Mouse (Mus musculus): ENCODE measurements around the gene Ppil4. TPM values are rescaled to one million over a fixed set of nuclear protein-coding genes. Genes with fewer than 3 reads are reported as not detected.

Gene Ppil4
- polyA plus RNA-seq, 2 experiments, result 21.3 to 34.7 TPM

DNA sequence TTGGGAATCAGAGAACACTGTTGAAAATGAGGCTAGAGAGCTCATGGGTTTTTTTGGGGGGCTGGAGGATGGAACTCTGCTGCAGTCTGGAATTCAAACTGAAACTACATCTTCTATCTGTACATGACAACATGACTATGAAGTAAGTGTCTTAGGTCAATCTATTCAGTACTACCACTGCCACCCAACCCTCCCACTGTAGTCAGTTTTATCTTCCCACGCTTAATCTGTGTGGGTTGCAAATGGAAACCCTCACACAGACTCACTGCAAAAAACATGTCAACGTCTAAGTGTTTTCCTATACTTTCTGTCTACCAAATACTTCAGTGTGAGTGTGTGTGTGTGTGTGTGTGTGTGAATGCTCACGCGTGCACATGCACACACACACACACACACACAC is 50.5 kb downstream of the Ppil4 start:
- TF ChIP-seq POLR2A (IDR thresholded peaks at IDR 0.05; ENCODE audit: borderline replicate concordance, extremely low read depth, insufficient read depth, insufficient read length), result no peak
- Histone ChIP-seq H3K36me3 (ENCODE audit: control insufficient read depth, insufficient read depth, low read length) (no peaks in the 10 kb centered on the region), H3K4me3 (replicated peaks; ENCODE audit: low read length) (no peak overlapping the region), H3K9me3 (ENCODE audit: control insufficient read depth, low read length) (no peaks in the 10 kb centered on the region), H3K4me2 (replicated peaks; ENCODE audit: low read depth, low read length, severe bottlenecking) (no peak overlapping the region), H3K4me1 (ENCODE audit: control insufficient read depth, insufficient read depth, low read length) (peaks cover 12% of the 10 kb centered on the region; the same call in 1 of the 2 replicates), H3K27me3 (ENCODE audit: control insufficient read depth, insufficient read depth, low read length) (no peaks in the 10 kb centered on the region), H3K27ac (replicated peaks; ENCODE audit: low read depth, low read length) (no peak overlapping the region), H3K9ac (ENCODE audit: low read depth, low read length, severe bottlenecking) (no peak overlapping the region)
- DNase-seq (ENCODE audit: low spot score) (no peak), ATAC-seq (ENCODE audit: low FRiP score, low read depth) (no peak)
- WGBS, result 93% methylated on average over 4 of the region's 4 CpGs

DNA sequence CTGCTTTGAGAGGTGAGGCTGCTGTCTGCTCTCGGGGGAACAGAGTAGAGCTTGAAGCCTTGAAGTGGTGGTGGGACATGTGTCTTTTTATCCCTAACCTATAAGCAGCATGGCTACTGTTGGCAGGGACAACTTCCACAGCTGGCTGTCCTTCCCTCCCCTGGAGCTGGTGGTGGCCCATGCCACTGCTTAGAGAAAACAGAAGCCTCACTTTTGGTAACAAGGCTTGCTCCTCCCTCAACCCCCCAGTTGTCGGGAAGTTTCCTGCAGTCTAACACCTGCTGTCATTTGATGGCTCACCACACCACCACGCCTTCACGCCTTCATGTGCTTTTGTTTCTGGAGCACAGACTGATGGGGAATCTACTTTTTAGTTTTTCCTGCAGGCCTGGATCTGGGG is 51.5 kb downstream of the Ppil4 start:
- no peaks in the 10 kb centered on the region for H3K27me3 ChIP-seq (ENCODE audit: control insufficient read depth, insufficient read depth, low read length)
- no peak overlapping the region for H3K4me3 ChIP-seq (replicated peaks; ENCODE audit: low read length)
- H3K4me1 ChIP-seq (ENCODE audit: control insufficient read depth, insufficient read depth, low read length), result peaks cover 9% of the 10 kb centered on the region; the same call in 1 of the 2 replicates
- H3K9ac ChIP-seq (ENCODE audit: low read depth, low read length, severe bottlenecking), result no peak overlapping the region
- DNase-seq (ENCODE audit: low spot score), result no peak
- H3K4me2 ChIP-seq (replicated peaks; ENCODE audit: low read depth, low read length, severe bottlenecking), result no peak overlapping the region
- ATAC-seq (ENCODE audit: low FRiP score, low read depth), result no peak
- no peaks in the 10 kb centered on the region for H3K9me3 ChIP-seq (ENCODE audit: control insufficient read depth, low read length)
- 50% methylated on average over 4 of the region's 4 CpGs for WGBS
- TF ChIP-seq POLR2A (IDR thresholded peaks at IDR 0.05; ENCODE audit: borderline replicate concordance, extremely low read depth, insufficient read depth, insufficient read length), result no peak
- no peaks in the 10 kb centered on the region for H3K36me3 ChIP-seq (ENCODE audit: control insufficient read depth, insufficient read depth, low read length)
- H3K27ac ChIP-seq (replicated peaks; ENCODE audit: low read depth, low read length), result no peak overlapping the region

DNA sequence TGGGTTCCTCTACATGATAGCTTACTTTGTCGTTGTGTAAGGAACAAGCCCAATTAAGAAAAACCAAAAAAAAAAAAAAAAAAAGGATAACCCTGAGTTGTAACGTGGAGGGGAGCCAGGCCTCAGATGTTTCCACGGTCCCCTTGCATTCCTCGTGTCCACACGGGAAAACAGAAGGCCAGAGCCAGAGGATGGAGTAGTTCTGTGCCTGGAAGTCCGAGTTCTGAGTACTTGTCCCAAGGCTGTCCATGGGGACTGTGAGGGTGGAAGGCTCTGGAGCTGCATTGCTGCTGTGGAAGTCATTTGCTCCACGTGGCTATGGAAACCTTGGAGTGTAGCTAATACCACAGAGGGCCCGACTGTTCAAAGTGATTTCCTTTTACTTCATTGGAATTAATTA is 52.4 kb downstream of the Ppil4 start:
- no peak overlapping the region for H3K4me2 ChIP-seq (replicated peaks; ENCODE audit: low read depth, low read length, severe bottlenecking)
- ATAC-seq (ENCODE audit: low FRiP score, low read depth) (no peak), DNase-seq (ENCODE audit: low spot score) (no peak)
- no peaks in the 10 kb centered on the region for H3K27me3 ChIP-seq (ENCODE audit: control insufficient read depth, insufficient read depth, low read length)
- H3K27ac ChIP-seq (replicated peaks; ENCODE audit: low read depth, low read length), result no peak overlapping the region
- peaks cover 9% of the 10 kb centered on the region; the same call in 1 of the 2 replicates for H3K4me1 ChIP-seq (ENCODE audit: control insufficient read depth, insufficient read depth, low read length)
- no peaks in the 10 kb centered on the region for H3K36me3 ChIP-seq (ENCODE audit: control insufficient read depth, insufficient read depth, low read length)
- WGBS, result 60% methylated on average over 8 of the region's 8 CpGs
- TF ChIP-seq POLR2A (IDR thresholded peaks at IDR 0.05; ENCODE audit: borderline replicate concordance, extremely low read depth, insufficient read depth, insufficient read length), result no peak
- no peaks in the 10 kb centered on the region for H3K9me3 ChIP-seq (ENCODE audit: control insufficient read depth, low read length)
- H3K9ac ChIP-seq (ENCODE audit: low read depth, low read length, severe bottlenecking), result no peak overlapping the region
- H3K4me3 ChIP-seq (replicated peaks; ENCODE audit: low read length), result no peak overlapping the region

DNA sequence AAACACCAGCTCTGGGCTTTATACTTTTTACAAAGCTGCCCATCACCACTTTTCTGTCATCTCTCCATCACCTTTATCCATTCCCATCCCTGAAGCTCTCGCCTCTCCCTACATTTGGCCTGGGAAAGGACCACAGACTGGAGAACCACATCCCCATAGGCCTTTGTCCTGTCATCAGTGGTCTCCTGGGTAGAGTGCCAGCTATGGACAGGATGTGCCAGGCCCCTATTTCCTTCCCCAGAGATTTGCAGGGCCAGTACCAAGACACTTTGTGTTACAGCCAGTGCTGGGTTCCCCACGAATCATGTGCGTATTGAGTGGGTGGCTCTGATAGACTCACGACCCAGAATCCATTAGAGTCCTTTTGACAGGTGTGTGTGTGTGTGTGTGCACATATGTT is 53.3 kb downstream of the Ppil4 start:
- WGBS, result 95% methylated on average over 4 of the region's 4 CpGs
- Histone ChIP-seq H3K9me3 (ENCODE audit: control insufficient read depth, low read length) (no peaks in the 10 kb centered on the region), H3K36me3 (ENCODE audit: control insufficient read depth, insufficient read depth, low read length) (no peaks in the 10 kb centered on the region), H3K4me1 (ENCODE audit: control insufficient read depth, insufficient read depth, low read length) (peaks cover 9% of the 10 kb centered on the region; the same call in 1 of the 2 replicates), H3K9ac (ENCODE audit: low read depth, low read length, severe bottlenecking) (no peak overlapping the region), H3K27ac (replicated peaks; ENCODE audit: low read depth, low read length) (no peak overlapping the region), H3K4me3 (replicated peaks; ENCODE audit: low read length) (no peak overlapping the region), H3K27me3 (ENCODE audit: control insufficient read depth, insufficient read depth, low read length) (no peaks in the 10 kb centered on the region), H3K4me2 (replicated peaks; ENCODE audit: low read depth, low read length, severe bottlenecking) (no peak overlapping the region)
- ATAC-seq (ENCODE audit: low FRiP score, low read depth) (no peak), DNase-seq (ENCODE audit: low spot score) (no peak)
- no peak for TF ChIP-seq POLR2A (IDR thresholded peaks at IDR 0.05; ENCODE audit: borderline replicate concordance, extremely low read depth, insufficient read depth, insufficient read length)

DNA sequence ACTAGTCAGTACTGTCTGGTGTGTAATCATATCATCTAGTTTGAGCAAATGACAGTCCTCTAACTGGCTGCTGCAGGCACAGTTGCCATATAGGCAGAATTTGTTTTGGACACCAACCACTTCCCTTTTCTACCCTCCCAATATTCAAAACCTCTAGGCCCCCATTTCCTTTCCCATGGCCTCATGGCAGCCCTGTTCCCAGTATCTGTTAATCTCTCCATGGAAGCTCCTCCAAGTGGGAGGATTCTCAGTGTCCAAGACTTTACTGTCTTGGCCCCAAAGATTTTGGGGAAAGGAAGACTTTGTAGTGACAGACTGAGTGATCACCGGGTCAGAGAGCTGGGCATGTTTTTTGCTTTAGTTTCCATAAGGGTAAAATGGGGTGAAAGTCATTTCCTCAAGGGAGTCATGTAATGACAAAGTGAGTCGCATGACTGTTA is 54.5 kb downstream of the Ppil4 start:
- WGBS, result 74% methylated on average over 2 of the region's 2 CpGs
- H3K4me3 ChIP-seq (replicated peaks; ENCODE audit: low read length), result no peak overlapping the region
- H3K36me3 ChIP-seq (ENCODE audit: control insufficient read depth, insufficient read depth, low read length), result no peaks in the 10 kb centered on the region

DNA sequence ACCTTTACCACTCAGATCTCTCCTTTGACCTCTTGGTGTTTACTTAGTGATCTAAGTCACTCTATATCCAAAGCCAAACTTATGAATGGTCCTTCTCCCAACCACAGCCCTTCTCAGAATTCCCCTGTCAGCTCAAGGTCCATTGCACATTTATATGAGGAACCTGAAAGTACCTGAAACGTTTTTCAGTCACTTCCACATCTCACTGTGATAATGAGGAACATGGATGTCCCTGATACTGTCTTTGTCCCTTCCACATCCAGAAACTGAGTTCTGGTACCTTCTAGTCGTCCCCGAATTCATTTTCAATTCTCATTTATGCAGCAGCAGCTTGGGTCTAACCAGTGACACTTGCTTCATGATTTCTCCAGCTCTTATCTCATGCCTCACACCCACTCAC is 59.2 kb downstream of the Ppil4 start:
- no peak overlapping the region for H3K4me2 ChIP-seq (replicated peaks; ENCODE audit: low read depth, low read length, severe bottlenecking)
- H3K9ac ChIP-seq (ENCODE audit: low read depth, low read length, severe bottlenecking), result no peak overlapping the region
- no peak for ATAC-seq (ENCODE audit: low FRiP score, low read depth)
- H3K9me3 ChIP-seq (ENCODE audit: control insufficient read depth, low read length), result no peaks in the 10 kb centered on the region
- WGBS, result 69% methylated on average over 3 of the region's 3 CpGs
- H3K4me3 ChIP-seq (replicated peaks; ENCODE audit: low read length), result no peak overlapping the region
- H3K27me3 ChIP-seq (ENCODE audit: control insufficient read depth, insufficient read depth, low read length), result no peaks in the 10 kb centered on the region
- H3K27ac ChIP-seq (replicated peaks; ENCODE audit: low read depth, low read length), result no peak overlapping the region
- no peaks in the 10 kb centered on the region for H3K4me1 ChIP-seq (ENCODE audit: control insufficient read depth, insufficient read depth, low read length)
- H3K36me3 ChIP-seq (ENCODE audit: control insufficient read depth, insufficient read depth, low read length), result no peaks in the 10 kb centered on the region
- no peak for DNase-seq (ENCODE audit: low spot score)
- TF ChIP-seq POLR2A (IDR thresholded peaks at IDR 0.05; ENCODE audit: borderline replicate concordance, extremely low read depth, insufficient read depth, insufficient read length), result no peak

More for the DNA sequence above, 54.5 kb downstream of the Ppil4 start:
- DNase-seq (ENCODE audit: low spot score) (no peak), ATAC-seq (ENCODE audit: low FRiP score, low read depth) (no peak)
- H3K4me1 ChIP-seq (ENCODE audit: control insufficient read depth, insufficient read depth, low read length), result no peaks in the 10 kb centered on the region
- no peak overlapping the region for H3K27ac ChIP-seq (replicated peaks; ENCODE audit: low read depth, low read length)
- TF ChIP-seq POLR2A (IDR thresholded peaks at IDR 0.05; ENCODE audit: borderline replicate concordance, extremely low read depth, insufficient read depth, insufficient read length), result no peak
- H3K4me2 ChIP-seq (replicated peaks; ENCODE audit: low read depth, low read length, severe bottlenecking), result no peak overlapping the region
- no peaks in the 10 kb centered on the region for H3K9me3 ChIP-seq (ENCODE audit: control insufficient read depth, low read length)
- H3K27me3 ChIP-seq (ENCODE audit: control insufficient read depth, insufficient read depth, low read length), result no peaks in the 10 kb centered on the region
- no peak overlapping the region for H3K9ac ChIP-seq (ENCODE audit: low read depth, low read length, severe bottlenecking)

Measured in limb, embryonic 14.5 days (tissue).